Mouse (Mus musculus) neural tube, embryonic 15.5 days (tissue): ENCODE measurements around the gene Ankrd13c. TPM values are rescaled to one million over a fixed set of nuclear protein-coding genes. Genes with fewer than 3 reads are reported as not detected.

ENCODE experiments used
- ATAC-seq: fragments of 200-750 bp; cut with Nextera tagmentation; 2 replicates; pipeline ENCODE4 v1.8.0; 2017; ENCODE audit warnings: mild to moderate bottlenecking, moderate TSS enrichment, moderate library complexity; ENCODE audit not compliant: low FRiP score
- H3K27ac ChIP-seq: fragments of 300-500 bp; sonication (generic); replicated peaks from 2 replicates; pipeline ENCODE4 v1.5.1; 2015; ENCODE audit warnings: mild to moderate bottlenecking, inconsistent platforms
- H3K27me3 ChIP-seq: fragments of 300-500 bp; sonication (generic); replicated peaks from 2 replicates; pipeline ENCODE4 v1.6.1; 2015; ENCODE audit warnings: inconsistent platforms
- H3K36me3 ChIP-seq: fragments of 300-500 bp; sonication (generic); 2 replicates; pipeline ENCODE4 v1.6.1; 2015; ENCODE audit warnings: inconsistent platforms
- H3K4me1 ChIP-seq: fragments of 300-500 bp; sonication (generic); 2 replicates; pipeline ENCODE4 v1.6.1; 2015; ENCODE audit warnings: inconsistent platforms
- H3K4me2 ChIP-seq: fragments of 300-500 bp; sonication (generic); 2 replicates; pipeline ENCODE4 v1.6.1; 2015; ENCODE audit warnings: inconsistent platforms, mild to moderate bottlenecking, moderate library complexity
- H3K4me3 ChIP-seq: fragments of 300-500 bp; sonication (generic); replicated peaks from 2 replicates; pipeline ENCODE4 v1.5.1; 2015; ENCODE audit warnings: mild to moderate bottlenecking, inconsistent platforms
- H3K9ac ChIP-seq: fragments of 300-500 bp; sonication (generic); replicated peaks from 2 replicates; pipeline ENCODE4 v1.6.1; 2015; ENCODE audit warnings: mild to moderate bottlenecking, inconsistent platforms
- H3K9me3 ChIP-seq: fragments of 300-500 bp; sonication (generic); replicated peaks from 2 replicates; pipeline ENCODE4 v1.6.1; 2016; ENCODE audit warnings: inconsistent platforms
- WGBS: fragments of 180-500 bp; shearing (Covaris S2); methylation state at CpG from one replicate; pipeline ENCODE4 v1.1.7; 2015; ENCODE audit warnings: mixed read lengths; 5-methylcytosine and 5-hydroxymethylcytosine counted together
- polyA plus RNA-seq: library from polyadenylated mRNA; unstranded; fragments of >200 nt; fragmentation: Nextera tagmentation; extraction: Ambion mirVana; gene quantifications from 2 replicates; pipeline ENCODE4 v1.2.1, GENCODE M21; 2015

The Ankrd13c gene
- polyA plus RNA-seq, 1 experiment from 2014 or later: 29.7 TPM

- 8% methylated on average over 4 of the region's 4 CpGs for WGBS
These were observed 85.1 kb downstream of the Ankrd13c start for GRCm38 (mm10) chr3:158032106-158032505.

DNA sequence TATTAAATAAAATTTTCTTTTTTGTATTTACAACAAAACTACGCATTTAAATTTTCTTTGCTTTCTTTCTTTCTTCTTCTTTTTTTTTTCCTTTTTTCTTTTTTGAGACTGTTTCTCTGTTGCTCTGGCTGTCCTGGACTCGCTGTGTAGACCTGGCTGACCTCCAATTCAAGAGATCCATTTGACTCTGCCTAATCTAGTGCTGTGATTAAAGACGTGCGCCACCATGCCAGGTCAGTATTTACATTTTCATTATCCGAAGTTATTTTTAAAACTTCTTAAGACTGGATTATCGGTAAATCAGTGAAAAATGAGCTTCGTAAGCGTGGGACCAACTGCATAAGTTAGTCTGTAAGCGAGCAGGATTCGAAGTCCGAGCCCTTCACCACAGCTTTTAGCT lies 88.8 kb downstream of the Ankrd13c start:
- ATAC-seq: no peak
- Histone ChIP-seq H3K4me1 (peaks cover 34% of the 10 kb centered on the region), H3K4me2 (peak overlapping the region; percentile 64), H3K4me3 (peak overlapping the region; percentile 90), H3K27me3 (no peaks in the 10 kb centered on the region), H3K36me3 (no peaks in the 10 kb centered on the region), H3K9me3 (no peaks in the 10 kb centered on the region), H3K27ac (peak overlapping the region; percentile 85), H3K9ac (peak overlapping the region; percentile 90)
- WGBS: 2% methylated on average over 11 of the region's 11 CpGs

More at GRCm38 (mm10) chr3:158032106-158032505, 85.1 kb downstream of the Ankrd13c start:
- no peak for ATAC-seq
- H3K27me3 ChIP-seq: no peaks in the 10 kb centered on the region
- H3K9me3 ChIP-seq: no peaks in the 10 kb centered on the region
- no peaks in the 10 kb centered on the region for H3K36me3 ChIP-seq
- peaks cover 32% of the 10 kb centered on the region for H3K4me1 ChIP-seq
- H3K27ac ChIP-seq: peak overlapping the region; percentile 92
- peak overlapping the region; percentile 70 for H3K4me2 ChIP-seq
- H3K4me3 ChIP-seq: peak overlapping the region; percentile 99
- H3K9ac ChIP-seq: peak overlapping the region; percentile 97

DNA sequence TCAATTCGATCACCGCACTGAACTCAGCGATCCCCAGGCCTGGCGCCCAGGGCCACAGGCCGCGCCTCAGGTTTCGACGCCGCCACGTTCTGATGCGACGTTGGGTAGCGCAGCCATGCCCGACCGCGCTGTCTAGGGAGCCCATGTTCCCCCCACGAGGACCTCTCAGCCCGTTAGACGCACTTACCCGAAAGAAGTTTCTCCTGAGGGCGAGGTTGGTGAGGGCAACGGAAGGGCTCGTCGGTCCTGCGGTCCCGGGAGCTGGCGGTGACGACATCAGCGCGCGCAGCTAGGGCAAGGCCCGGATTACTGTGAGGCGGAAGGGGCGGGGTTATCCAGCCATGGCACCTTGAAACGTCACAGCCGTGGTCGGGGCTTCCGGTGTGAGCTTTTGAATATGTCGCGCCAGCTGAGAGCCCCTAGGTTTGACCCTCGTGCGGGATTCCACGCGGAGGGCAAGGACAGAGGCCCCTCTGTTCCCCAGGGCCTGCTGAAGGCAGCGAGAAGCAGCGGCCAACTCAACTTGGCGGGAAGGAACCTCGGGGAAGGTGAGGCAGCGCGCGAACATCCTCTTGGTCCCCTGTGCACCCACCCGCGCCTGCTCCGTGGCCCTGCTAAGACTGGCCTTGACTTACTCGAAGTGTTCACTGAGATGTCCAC lies 89.4 kb downstream of the Ankrd13c start, which contains the start of the genes Srsf11 and Lrrc40:
TSS of gene Srsf11 (minus strand) at position 311 of the 660 bp plus-strand sequence.
TSS of gene Lrrc40 (plus strand) at position 334 of the 660 bp plus-strand sequence.
- no peaks in the 10 kb centered on the region for H3K27me3 ChIP-seq
- peaks cover 34% of the 10 kb centered on the region for H3K4me1 ChIP-seq
- peak; percentile 96 for ATAC-seq
- no peaks in the 10 kb centered on the region for H3K36me3 ChIP-seq
- WGBS: under 1% methylated on average over 55 of the region's 55 CpGs
- H3K9me3 ChIP-seq: no peaks in the 10 kb centered on the region
- H3K4me2 ChIP-seq: peak within 1 kb of the TSS; percentile 71
- peak within 1 kb of the TSS; percentile 90 for H3K4me3 ChIP-seq
- H3K27ac ChIP-seq: peak within 1 kb of the TSS; percentile 85
- H3K9ac ChIP-seq: peak within 1 kb of the TSS; percentile 90

GRCm38 (mm10) chr3:158038106-158038505 lies 91.1 kb downstream of the Ankrd13c start:
- H3K9me3 ChIP-seq: no peaks in the 10 kb centered on the region
- no peak for ATAC-seq
- 85% methylated on average over 3 of the region's 3 CpGs for WGBS

DNA sequence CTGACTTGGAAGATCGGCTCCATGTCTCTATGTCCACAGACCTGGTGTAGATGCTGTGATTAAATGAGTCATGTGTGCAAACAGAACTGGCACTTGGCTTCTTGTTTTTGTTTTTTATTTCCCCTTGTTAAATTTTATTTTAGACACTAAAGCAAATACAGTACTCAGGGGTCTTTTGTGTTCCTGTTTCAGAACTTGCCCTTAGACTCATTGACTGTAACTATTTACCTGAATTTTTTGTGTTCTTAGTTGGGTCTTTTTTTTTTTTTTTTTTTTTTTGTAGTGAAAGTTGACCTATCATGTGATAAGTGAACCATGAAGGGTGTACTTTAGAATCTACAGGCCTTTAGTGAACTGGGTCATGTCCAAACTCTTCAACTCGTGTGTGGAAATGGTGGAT lies 93.7 kb downstream of the Ankrd13c start:
- no peak for ATAC-seq
- Histone ChIP-seq H3K9me3 (no peaks in the 10 kb centered on the region), H3K9ac (no peak overlapping the region), H3K27ac (no peak overlapping the region), H3K36me3 (no peaks in the 10 kb centered on the region), H3K27me3 (no peaks in the 10 kb centered on the region), H3K4me3 (no peak overlapping the region), H3K4me2 (no peak overlapping the region), H3K4me1 (peaks cover 8% of the 10 kb centered on the region)
- WGBS: 92% methylated on average over 2 of the region's 2 CpGs

More at GRCm38 (mm10) chr3:158038106-158038505, 91.1 kb downstream of the Ankrd13c start:
- Histone ChIP-seq H3K27ac (no peak overlapping the region), H3K36me3 (no peaks in the 10 kb centered on the region), H3K27me3 (no peaks in the 10 kb centered on the region), H3K9ac (no peak overlapping the region), H3K4me2 (no peak overlapping the region), H3K4me3 (no peak overlapping the region), H3K4me1 (peaks cover 23% of the 10 kb centered on the region)

DNA sequence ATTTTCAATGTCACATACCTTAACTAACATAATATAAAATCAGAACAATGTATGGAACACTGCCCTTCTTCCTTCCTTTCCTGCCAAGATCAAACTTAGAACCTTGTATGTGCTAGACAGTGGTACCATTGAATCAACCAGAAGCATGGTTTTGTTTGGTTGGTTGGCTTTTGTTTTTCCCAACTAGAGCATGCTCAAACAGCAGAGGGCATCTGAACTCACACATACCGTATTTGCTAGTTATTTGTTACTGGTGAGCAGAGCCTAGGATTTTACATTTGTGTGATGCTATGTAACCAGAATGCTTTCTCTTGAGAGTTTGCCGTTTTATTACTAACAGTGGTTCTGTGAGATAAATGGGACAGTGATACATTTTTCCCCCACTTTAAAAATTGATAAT lies 102.5 kb downstream of the Ankrd13c start:
- H3K4me3 ChIP-seq: no peak overlapping the region
- H3K27me3 ChIP-seq: no peaks in the 10 kb centered on the region
- H3K4me2 ChIP-seq: no peak overlapping the region
- H3K36me3 ChIP-seq: peaks cover 14% of the 10 kb centered on the region; the same call in 1 of the 2 replicates
- 78% methylated on average over 2 of the region's 2 CpGs for WGBS
- no peak overlapping the region for H3K9ac ChIP-seq
- H3K27ac ChIP-seq: no peak overlapping the region
- no peaks in the 10 kb centered on the region for H3K9me3 ChIP-seq
- ATAC-seq: no peak
- H3K4me1 ChIP-seq: no peaks in the 10 kb centered on the region

Other genes starting within 250 kb of the Ankrd13c start
- 2.3 and 8.8 TPM in 2 replicates for gene Cth, start 22.2 kb upstream of the Ankrd13c start, polyA plus RNA-seq
- 228 and 246 TPM in 2 replicates for gene Srsf11, start 89.4 kb downstream of the Ankrd13c start, polyA plus RNA-seq
- 43.0 and 45.1 TPM in 2 replicates for gene Lrrc40, start 89.4 kb downstream of the Ankrd13c start, polyA plus RNA-seq